Mouse (Mus musculus) layer of hippocampus, postnatal 14 days (tissue): Measurements from ENCODE around the gene Suclg1. TPM values are rescaled to one million over a fixed set of nuclear protein-coding genes. Genes with fewer than 3 reads are reported as not detected.
A peak's percentile ranks its signal among the peaks of the same experiment; 100 is the strongest.

Experiments
- DNase-seq, 2 experiments: peaks; one replicate each; pipeline ENCODE4 v3.0.0; 2021 to 2022; ENCODE audit warnings: low spot score in 2 of 2, mixed read lengths in 1 of 2
- total RNA-seq, 2 experiments: library from RNA; stranded (reverse); gene quantifications; 2 replicates each; pipeline ENCODE4 v1.2.3; 2021

The Suclg1 gene
- total RNA-seq, 2 experiments from 2014 or later, result 142 to 144 TPM

- no peak for DNase-seq
Observed at GRCm38 (mm10) chr6:73249049-73249422, 854 bp downstream of the Suclg1 start.

DNA sequence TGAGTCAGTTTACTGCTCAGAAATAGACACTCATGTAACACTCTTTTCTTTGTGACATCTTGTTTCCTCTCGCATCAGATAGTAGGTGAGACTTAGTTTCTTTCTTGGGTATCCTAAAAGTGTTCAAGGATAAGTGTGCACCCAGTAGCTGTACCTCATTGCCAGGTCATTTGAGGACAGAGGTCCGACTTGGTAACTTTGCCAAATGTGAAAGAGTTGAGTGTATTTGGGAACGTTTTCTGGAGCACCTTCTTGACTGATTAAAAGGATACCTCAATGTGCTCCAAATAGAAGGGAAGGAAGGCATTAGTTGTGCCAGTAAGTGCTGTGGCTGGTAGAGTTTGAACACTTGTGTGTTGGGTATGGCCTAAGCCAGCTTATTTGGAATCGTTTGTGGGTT is 1.7 kb downstream of the Suclg1 start:
- no peak for DNase-seq

DNA sequence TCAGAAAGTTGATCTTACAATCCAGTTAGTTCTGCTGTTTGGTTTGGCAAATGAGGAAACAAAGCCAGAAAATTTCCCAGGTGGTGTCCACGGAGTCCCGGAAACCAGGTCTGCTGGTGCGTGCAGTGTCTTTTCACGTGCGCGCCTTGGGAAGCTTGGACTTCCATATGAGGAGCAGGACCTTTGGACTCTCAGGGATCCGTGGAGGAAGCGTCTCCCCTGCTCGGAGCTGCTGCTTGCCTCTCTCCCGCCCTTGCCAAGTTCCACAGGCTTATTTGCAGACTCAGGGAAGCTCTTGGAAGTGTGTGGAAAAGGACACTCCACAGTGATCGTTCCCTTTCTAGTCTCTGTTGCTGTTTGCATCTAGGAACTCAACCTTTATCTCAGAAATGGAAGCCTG is 3.2 kb downstream of the Suclg1 start:
- DNase-seq, result no peak

- no peak for DNase-seq
Observed at GRCm38 (mm10) chr6:73252396-73252795, 4.2 kb downstream of the Suclg1 start.

DNA sequence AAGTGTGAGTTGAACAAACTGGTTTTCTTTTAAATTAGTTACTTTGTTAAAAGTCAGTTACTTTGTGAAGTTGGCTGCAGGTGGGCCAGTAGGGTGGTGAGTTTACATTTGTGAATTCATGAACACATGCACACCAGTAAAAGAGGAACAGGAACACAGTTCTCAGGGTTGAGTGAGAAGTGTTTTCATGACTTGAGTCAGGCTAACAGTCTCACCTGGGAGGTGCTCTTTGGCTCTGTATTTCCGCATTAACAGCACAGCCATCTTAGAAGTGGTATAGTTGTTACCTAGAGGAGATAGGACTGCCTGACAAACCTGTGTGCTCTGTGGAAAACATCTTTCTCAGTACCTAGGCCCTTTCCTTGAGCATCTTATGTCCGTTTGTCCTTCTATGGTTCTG is 4.8 kb downstream of the Suclg1 start:
- DNase-seq, result no peak

DNA sequence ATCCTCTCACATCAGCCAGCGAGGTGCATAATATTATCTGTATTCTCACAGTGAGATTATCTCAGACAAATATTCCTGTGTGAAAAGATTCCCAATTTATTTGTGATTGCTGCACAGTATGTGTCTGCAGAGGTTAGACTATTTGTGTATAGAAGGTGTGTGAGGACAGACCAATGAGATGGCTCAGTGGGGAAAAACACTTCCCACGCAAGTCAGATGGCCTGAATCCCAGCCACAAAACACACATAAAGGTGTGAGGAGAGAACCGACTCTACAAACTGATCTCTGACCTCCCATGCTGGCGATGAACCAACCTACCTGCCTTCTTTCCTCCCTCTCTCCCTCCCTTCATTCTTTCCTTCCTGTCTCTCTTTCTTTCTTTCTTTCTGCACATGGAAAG is 5.4 kb downstream of the Suclg1 start:
- DNase-seq, result no peak

DNA sequence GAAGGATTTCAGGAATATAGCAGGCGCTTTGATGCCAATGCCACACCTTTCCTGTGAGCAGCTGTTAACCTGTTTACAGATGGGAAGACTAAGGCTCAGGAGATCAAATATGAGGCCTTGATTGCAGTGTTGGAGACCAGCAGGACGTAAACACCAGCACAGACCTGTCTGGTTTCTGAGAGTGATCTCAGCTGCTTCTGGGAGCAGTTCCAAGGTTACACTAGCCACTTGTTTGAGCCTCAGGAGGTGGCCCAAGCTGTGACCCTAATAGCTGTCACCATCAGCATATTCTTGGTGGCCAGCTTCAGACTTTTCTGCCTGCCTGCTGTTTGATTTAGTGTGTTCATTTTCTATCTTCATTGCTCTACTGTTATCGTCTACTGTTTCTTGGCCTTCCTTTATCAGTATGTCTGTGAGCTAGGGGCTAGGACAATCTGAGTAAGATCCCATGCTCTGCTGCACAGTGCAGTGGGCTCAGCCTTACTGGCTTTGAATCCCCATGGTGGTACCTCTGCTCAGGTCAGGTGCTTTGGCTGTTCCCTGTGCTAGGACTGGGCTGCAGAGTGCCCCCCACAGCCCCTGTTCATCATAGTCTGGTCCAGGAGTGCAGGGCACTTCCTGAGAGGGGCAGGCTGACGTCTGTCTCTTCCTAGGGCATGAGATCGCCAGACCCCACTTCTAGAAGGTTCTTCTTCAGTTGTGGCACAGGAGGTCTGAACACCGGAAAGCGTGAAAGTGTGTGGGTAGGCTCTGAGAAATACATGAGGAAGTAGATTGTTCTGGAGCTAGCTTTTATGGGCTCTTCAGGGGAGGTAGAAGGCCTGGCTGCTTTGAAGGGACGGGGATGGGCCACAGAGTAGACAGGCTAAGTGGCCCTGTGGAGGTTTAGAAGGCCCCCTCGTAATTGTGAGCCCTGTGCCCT is 6.4 kb downstream of the Suclg1 start:
- no peak for DNase-seq

GRCm38 (mm10) chr6:73257068-73257467 is 8.9 kb downstream of the Suclg1 start:
- no peak for DNase-seq

DNA sequence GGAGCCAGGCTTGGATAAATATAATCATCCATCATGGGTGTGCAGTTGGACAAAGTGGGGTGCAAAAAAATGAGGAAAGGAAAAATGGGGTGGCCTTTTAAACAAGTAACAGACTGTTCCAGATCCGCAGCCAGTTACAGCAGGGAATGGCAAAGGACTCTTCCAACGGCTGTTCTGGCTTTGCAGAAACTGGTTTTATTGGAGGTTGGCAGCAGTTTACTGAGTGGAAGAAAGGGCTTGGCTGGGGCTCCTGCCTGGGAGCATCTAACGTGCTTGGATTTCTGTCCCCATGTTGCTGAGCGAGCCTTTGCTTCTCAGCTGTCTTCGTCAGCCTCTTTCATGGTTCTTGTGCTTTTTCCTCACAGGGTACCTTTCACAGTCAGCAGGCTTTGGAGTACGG is 11.9 kb downstream of the Suclg1 start:
- DNase-seq, result peak in 1 of 2 experiments; percentile 80

GRCm38 (mm10) chr6:73264801-73265200 is 16.6 kb downstream of the Suclg1 start:
- no peak for DNase-seq

DNA sequence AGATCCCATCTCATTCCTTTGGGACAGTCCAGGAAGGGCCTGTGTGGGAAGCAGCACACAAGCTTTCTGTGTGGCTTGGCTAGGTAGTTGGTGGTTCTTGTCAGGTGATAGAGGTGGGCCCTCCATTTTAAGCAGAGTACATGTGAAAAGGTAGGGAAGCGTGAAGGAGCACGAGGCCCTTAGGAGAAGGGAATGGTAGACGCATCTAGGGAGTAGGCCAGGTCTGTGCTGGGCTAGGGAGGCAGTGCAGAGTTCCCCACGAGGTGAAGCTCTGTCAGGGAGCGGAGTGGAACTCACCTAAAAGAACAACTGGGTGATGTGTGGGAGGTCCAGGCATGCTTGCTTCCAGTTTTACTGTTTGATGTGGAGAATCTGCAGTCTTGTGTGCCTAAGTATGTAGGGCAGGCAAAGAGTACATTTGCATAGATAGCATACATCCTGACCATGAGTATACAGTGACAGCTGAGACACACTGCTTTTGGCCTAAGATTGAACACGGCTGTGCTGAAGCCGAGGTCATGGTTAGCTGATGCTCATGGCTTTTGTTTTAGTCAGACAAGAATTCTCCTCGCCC is 19.6 kb downstream of the Suclg1 start:
- DNase-seq, result no peak

DNA sequence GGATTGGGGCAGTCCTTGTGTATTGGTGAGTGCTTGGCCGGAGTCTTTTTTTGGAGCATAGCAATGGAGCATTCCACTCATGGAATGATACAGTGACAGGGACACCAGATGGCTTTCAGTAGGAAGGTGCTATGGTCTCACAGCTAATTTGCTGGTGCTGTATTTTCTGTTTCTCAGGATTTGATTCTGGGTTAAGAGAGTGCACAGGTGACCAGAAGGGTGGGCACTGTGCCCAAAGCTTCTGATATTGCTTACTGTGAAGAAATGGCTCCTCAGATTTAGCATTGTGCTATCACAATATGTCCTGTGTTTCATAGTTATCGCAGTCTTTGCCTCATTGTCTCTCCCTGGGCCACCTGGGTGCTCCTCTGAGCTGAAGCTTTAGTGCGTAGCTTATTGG is 21.2 kb downstream of the Suclg1 start:
- DNase-seq, result no peak

GRCm38 (mm10) chr6:73271546-73272091 is 23.4 kb downstream of the Suclg1 start:
- DNase-seq, result no peak

DNA sequence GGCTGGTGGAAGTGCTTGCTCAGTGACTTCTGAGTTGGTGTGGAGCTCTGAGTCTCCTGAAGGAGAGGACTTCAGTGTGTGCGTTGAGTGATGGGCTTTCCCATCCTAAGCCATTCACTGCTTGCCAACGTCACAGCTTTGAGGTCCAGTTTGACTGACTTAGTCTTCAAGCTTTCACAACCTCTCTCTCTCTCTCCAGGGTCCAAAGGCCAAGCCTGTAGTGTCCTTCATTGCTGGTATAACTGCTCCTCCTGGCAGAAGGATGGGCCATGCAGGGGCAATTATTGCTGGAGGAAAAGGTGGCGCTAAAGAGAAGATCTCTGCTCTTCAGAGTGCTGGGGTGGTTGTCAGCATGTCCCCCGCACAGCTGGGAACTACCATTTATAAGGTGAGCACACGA is 26.8 kb downstream of the Suclg1 start:
- DNase-seq, result no peak

DNA sequence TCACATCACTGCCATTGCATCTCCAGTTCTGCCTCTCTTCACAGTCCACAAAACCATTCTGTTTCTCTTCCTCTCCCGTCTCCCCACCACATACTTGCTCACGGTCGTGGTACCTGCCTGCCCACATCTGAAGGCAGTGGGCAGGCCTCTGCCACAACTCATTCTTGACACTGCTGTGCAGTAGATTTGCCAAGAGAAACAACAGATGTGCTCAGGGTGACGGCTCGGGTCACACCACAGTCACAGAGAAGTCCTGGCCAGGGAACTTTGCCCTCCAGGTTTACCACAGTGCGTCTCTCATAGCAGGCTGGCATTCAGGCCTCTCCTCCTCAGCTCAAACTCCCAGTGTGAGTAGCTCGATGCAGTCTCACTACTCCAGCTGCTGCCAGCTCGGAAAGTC is 31.5 kb downstream of the Suclg1 start:
- no peak for DNase-seq

DNA sequence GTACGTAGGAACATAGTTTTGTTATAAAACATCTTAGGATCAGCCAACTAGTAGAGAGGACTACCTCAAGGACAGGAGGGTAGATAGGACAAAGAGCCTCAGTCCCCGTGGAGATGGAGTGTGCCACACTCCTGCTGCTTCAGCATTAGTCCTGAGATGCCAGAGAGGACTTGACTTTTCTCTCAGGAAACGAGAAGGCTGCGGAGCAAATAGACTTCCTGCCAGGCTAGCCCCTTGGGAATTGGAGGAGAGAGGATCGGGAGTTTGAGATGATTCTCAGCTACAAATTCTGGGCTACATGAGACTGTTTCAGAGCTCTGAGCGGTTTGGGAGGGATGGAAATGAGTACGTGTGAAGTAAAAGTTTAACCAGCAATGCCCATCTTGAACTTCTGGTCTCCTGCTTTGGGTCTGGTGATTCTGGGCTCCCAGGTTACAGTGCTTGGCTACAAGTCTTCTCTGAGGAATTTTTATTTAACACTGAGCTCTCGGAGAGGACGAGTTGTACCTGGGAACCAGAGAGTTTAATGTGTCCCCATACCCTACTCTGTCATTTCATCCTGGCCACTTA is 32.4 kb downstream of the Suclg1 start:
- DNase-seq, result no peak

- no peak for DNase-seq
Observed at GRCm38 (mm10) chr6:73286326-73286725, 38.1 kb downstream of the Suclg1 start.

DNA sequence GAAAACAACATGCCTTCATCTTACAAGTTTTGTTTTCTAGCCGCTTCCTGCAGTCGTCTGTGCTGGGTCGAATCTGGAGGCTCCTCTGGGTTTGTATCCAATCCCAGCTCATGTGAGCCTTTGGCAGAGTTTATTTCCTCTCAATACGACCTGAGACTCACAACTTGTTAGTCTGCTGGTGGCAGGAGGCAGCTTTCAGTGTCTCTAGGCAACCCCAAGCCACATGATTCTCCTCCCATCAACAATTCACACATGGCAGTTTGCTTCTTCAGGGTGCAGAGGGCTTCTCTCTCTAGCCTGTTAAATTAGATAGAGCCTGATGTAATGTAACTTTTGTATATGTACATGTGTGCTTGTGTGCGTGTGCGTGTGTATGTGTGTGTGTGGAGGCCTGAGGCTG is 58.7 kb downstream of the Suclg1 start:
- DNase-seq, result peak; percentile 14 to 36

DNA sequence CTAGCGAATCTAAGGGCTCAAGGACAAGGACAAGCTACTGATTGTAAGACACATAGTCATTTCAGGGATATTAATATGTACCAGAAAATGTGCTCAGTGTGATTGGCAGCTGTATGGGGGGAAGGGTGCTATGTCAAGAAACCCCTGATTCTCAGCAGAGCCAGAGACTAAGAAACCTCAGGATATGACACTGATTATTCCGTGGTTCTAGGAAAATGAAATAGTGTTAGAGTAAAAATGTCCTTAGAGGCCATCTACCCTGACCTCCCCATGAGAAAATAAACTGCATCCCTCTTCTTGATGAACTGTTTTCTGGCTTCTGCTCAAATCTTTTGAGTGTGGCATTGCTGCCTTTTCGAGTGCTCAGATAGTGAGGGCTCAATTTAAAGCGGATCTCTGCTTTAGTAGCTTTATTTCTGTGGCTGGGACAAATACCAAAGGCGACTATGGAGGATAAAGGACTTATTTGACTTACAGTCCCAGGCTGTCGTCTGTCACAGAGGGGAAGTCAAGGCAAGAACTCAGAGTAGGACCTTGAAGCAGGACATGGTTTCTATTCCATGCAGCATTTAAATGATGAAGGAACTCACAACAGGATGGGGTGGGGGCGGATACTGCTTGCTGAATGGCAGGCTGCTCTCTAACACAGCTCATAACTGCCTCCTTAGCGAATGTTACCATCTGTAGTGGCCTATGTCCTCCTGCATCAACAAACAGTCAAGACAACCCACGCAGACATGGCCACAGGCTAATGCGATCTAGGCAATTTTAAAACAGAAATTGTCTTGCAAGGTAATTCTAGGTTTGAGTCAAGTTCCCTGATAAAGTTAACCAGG is 60.7 kb downstream of the Suclg1 start:
- DNase-seq, result peak; percentile 16 to 40

GRCm38 (mm10) chr6:73311335-73311734 is 63.2 kb downstream of the Suclg1 start:
- DNase-seq, result no peak

DNA sequence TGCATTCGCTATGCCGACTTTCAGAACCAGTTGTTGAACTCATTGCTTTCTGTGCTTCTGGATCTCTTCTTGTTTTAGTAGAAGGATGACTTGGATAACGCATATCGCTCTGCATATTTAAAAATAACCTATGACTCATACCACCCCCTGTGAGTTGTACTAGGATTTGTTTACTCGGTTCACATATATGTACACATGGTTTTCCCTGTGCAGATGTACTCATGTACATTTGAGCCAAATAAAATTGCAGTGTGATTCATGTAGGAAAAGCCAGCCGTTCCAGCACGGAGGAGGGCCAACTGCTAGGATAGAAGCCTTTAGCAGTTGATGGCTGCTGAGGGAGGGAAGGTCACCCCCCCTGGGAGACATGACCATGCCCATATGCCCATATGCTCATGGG is 63.6 kb downstream of the Suclg1 start:
- DNase-seq, result no peak
